Mouse (Mus musculus): ENCODE results near the gene Ulk3. TPM values are rescaled to one million over a fixed set of nuclear protein-coding genes. Genes with fewer than 3 reads are reported as not detected.

Ulk3 gene
- 100 to 1,000 TPM in 7 of 26 experiments, 10 to 100 TPM in 19; 19.9 to 114 (median 65.5) TPM for total RNA-seq (2018; cell fraction: chromatin; rRNA removed)
- 10 to 100 TPM in 7 of 26 experiments, 1 to 10 TPM in 19; 5.4 to 12.8 (median 8.9) TPM for total RNA-seq (2018; cell fraction: cytosol; rRNA removed)
- 10 to 100 TPM; 10.9 to 71.5 (median 34.3) TPM for total RNA-seq (2018; cell fraction: nucleus; rRNA removed)
- 6.1 to 12.5 TPM (median 6.5 TPM) in 3 replicates for polyA plus RNA-seq (2018)

DNA sequence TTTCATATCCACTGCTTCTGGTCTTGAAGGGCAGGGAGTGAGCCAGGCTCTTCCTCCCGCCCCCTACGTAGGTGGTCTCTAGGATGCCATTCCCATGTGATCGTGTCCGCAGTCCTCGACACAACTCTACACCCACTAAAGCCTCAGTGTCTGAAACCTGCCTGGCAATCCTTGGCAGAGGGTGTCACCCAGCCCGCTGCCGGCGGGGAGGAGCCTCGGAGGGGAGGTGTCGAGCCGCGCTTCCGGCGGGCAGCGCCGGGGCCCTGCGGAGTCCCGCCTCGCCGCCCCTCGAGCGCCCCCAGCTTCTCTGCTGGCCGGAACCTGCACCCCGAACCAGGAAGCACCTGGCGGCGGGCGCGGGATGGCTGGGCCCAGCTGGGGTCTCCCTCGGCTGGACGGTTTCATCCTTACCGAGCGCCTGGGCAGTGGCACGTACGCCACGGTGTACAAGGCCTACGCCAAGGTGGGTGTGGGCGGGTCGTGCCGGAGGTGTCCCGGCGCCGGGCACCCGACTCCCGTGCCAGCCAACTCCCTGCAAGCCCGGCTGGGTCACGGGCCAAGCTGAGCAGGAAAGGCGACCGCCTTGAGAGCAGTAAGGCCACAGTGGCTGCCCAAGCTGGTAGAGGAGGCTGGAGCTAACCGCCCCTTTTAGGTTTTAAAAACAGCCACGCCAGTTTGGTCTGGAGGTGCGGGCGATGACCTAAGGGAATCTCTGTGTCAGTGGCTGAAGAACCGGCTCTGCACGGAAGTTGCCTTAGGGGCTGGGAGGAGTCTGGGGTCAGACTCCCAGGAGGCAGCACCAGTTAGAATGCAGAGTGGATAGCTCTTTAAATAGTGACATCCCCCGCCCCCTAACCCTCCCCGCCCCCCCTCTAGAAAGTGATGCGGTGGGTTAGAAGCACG, at the start of gene Ulk3:
Gene Ulk3 (plus strand): TSS at position 229 of the 903 bp plus-strand sequence.
- no peaks in the 10 kb centered on the region for H3K79me2 ChIP-seq (ENCODE audit: inconsistent target)
- no peak within 1 kb of the TSS for H3K27ac ChIP-seq
- H3K4me3 ChIP-seq (ENCODE audit: inconsistent target), result peak within 1 kb of the TSS; percentile 39
- WGBS (ENCODE audit: missing documents), result 1% methylated on average over 55 of the region's 58 CpGs
- H3K36me3 ChIP-seq (ENCODE audit: inconsistent target), result peaks cover 51% of the 10 kb centered on the region

DNA sequence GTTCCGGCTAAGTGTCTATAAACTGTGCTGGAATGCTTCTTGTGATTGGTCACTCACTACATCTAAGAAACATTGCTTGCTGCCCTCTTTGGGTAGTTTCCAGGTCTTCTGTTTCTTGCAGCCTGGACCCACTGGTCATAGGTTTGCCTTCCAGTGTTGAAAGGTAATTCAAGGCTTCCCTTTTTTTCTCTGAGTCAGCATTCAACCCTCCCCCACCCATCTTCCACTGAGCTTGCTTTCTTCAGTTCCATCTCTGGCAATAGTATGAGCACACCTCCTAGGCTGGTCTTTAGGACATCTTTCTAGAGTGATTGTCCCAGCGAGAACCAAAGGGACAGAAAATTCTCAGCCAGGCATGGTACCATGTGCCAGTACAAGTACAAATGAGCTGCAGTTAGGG, 49.7 kb upstream of the Ulk3 start:
- WGBS (ENCODE audit: missing documents), result 94% methylated on average over 2 of the region's 2 CpGs
- Histone ChIP-seq H3K27ac (no peak overlapping the region), H3K36me3 (ENCODE audit: inconsistent target) (peaks cover 36% of the 10 kb centered on the region), H3K4me3 (ENCODE audit: inconsistent target) (no peak overlapping the region), H3K79me2 (ENCODE audit: inconsistent target) (peaks cover 17% of the 10 kb centered on the region)

DNA sequence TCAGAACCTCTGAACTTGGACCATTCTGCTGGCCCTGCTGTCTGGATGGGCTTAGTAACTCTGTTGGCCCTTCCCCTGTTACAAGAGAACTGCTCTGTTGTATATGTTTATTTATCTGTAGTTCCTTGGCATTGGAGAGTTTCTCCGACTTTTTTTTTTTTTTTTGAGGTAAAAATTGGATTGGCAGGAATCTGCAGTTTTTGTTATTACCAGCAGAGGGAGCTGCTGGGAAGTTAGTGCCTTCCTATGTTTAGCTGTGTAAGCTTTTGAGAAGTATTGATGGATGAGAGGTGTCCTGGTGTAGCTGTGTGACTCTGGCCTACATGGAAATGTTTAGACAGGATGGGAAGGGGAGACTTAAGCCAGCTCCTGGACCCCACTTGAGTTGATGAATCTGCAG, 47.9 kb upstream of the Ulk3 start:
- 7% methylated on average over 1 of the region's 1 CpGs for WGBS (ENCODE audit: missing documents)
- H3K27ac ChIP-seq, result no peak overlapping the region
- H3K4me3 ChIP-seq (ENCODE audit: inconsistent target), result no peak overlapping the region
- peaks cover 17% of the 10 kb centered on the region for H3K79me2 ChIP-seq (ENCODE audit: inconsistent target)
- peaks cover 53% of the 10 kb centered on the region for H3K36me3 ChIP-seq (ENCODE audit: inconsistent target)

DNA sequence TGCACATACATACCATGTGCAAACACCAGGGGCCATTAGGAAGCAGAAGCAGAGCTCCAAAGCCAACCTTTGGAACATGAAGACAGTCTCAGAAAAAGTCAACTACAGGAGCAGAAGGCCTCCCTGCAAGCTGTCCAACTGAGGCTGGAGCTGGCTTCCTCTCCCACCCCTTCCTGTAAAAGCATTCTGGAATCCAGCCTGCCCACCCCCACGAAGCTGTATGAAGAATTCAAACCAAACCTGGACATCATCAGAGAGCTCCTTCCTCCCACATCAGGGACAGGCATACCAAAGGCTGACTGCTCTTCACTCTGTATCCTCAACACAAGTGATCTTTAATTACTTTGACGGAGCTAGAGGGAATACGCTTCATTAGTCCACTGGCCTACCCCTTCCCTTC, 45.3 kb upstream of the Ulk3 start:
- Histone ChIP-seq H3K79me2 (ENCODE audit: inconsistent target) (peaks cover 4% of the 10 kb centered on the region), H3K27ac (no peak overlapping the region), H3K36me3 (ENCODE audit: inconsistent target) (peaks cover 79% of the 10 kb centered on the region), H3K4me3 (ENCODE audit: inconsistent target) (no peak overlapping the region)
- WGBS (ENCODE audit: missing documents), result 89% methylated on average over 3 of the region's 3 CpGs

DNA sequence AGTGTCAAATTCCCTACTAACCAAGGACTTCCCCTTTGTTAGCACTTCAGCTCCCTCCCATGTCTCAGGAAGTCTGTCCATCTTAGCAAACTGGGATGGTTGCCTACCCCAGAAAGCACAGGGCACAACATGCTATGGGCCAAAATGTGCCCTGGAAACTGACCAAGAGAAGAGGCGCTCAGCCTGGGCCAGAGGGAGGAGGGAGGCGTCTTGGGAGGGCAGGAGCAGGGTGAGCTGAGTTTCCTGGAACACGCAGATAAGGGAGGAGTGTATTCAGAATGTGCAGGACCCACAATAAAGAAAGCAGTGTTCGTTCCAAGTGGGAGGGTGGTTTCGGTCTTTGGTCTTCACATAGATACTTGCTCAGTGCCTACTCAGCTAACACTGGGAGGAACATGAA, 42.0 kb upstream of the Ulk3 start:
- peaks cover 82% of the 10 kb centered on the region for H3K36me3 ChIP-seq (ENCODE audit: inconsistent target)
- H3K27ac ChIP-seq, result no peak overlapping the region
- peaks cover 7% of the 10 kb centered on the region; the same call in 1 of the 2 replicates for H3K79me2 ChIP-seq (ENCODE audit: inconsistent target)
- H3K4me3 ChIP-seq (ENCODE audit: inconsistent target), result no peak overlapping the region
- WGBS (ENCODE audit: missing documents), result 94% methylated on average over 5 of the region's 5 CpGs

DNA sequence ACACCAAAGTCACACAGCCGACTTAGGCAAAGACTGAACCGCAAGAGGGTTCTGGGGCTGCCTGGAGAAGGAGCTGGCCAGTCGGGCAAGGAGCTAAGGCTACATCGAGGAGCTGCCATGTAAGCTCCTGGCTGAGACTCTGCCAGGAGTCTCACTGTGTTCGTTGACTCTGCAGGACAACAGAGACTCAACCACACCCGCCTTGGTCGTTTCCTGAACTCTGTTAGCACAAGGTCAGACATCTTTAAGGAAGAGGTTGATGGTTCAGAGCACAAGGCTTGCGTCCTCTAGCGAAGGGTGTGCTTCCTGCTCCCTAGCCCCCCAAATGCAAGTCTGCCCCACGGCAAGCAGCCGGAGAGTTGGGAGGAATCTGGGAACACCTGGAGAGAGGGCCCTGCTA, 41.4 kb upstream of the Ulk3 start:
- no peak overlapping the region for H3K27ac ChIP-seq
- H3K79me2 ChIP-seq (ENCODE audit: inconsistent target), result peaks cover 9% of the 10 kb centered on the region; the same call in 1 of the 2 replicates
- no peak overlapping the region for H3K4me3 ChIP-seq (ENCODE audit: inconsistent target)
- 93% methylated on average over 11 of the region's 11 CpGs for WGBS (ENCODE audit: missing documents)
- peaks cover 76% of the 10 kb centered on the region for H3K36me3 ChIP-seq (ENCODE audit: inconsistent target)

DNA sequence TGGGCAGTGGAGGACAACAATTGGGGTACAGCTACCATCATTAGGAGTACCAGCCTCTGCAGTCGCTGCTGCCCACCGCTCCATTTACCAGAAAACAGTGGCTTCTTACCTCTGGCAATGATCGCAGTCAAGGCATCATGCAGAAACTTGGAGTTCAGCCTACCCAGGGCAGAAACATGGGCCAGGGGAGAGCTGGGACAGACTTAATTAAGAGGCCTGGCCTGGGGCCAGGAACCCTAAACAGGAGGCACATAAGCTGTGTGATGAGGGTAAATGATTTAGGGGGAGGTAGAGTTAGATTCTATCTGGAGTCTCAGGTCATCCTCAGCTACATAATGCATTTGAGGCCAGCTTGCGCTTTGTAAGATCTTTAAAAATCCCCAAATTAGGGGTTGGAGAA, 40.1 kb upstream of the Ulk3 start:
- Histone ChIP-seq H3K4me3 (ENCODE audit: inconsistent target) (no peak overlapping the region), H3K79me2 (ENCODE audit: inconsistent target) (peaks cover 9% of the 10 kb centered on the region; the same call in 1 of the 2 replicates), H3K36me3 (ENCODE audit: inconsistent target) (peaks cover 64% of the 10 kb centered on the region), H3K27ac (no peak overlapping the region)
- WGBS (ENCODE audit: missing documents), result 100% methylated on average over 4 of the region's 4 CpGs

DNA sequence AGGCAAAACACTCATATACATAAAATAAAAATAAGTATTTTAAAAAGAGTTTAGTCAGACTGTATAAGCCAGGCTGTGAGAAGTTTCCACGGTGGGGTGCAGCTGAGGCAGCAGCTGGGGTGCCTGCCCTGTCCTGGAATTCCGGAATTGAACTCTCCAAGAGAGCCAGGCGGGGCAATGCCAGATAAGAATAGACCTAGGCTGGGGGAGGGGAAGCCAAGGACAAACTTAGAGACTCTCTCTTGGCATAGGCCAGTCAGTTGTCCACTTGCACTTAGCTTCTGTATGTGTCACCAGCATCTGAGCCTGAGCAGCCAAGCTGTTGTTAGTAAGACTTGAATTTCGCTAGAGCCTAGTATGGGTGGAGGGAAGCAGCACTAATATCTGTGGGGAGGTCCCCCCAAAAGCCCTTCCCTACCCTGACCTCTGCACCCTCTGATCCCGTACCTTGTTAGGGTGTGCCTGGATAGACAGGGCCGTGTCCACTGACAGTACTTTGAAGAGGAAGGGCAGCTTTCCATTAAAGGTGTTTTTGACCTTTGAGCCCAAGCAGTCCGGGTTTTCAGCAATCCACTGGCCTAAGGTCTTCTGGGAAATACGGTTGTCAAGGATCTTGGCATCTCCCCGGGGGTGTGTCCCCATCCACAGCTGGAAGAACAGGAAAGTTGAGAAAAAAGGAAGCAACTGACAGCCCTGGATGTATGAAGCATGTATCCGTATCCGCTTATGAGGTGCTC, 39.0 kb upstream of the Ulk3 start:
- Histone ChIP-seq H3K36me3 (ENCODE audit: inconsistent target) (peaks cover 53% of the 10 kb centered on the region), H3K4me3 (ENCODE audit: inconsistent target) (no peak overlapping the region), H3K79me2 (ENCODE audit: inconsistent target) (peaks cover 9% of the 10 kb centered on the region; the same call in 1 of the 2 replicates), H3K27ac (no peak overlapping the region)
- 93% methylated on average over 11 of the region's 11 CpGs for WGBS (ENCODE audit: missing documents)

DNA sequence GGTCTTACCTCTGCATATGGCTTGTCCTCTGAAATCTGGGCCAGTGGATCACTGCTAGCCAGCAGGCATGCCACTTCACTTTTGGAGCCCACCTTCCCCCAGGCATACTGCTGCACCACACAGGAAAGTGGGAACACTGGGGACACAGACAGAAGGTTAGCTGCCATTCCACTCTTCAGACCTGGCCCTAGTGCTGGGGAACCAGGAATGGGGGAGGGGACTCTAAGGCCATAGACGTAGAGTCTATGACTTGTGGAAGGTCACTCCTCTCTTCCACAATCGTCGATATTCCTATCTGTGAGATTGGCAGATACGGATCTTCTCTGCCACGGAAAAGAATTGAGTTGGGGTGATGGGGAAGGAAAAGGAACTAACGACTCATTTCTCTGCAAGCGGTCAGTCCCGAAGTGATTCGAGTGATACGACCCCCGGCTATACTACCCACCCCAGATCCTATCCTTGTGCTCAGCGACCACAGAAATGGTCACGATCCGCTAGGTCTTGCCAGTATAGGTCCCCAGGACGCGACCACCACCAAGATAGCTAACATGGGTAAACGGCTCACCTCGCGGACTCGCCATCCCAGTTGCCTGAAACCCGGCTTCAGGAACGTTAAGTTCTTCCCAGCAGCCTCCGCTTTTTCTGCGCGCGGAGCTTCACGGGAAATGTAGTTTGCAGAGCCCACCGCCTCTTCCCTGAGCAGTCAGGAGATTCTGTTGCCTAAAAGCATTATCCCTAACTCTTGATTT, 36.9 kb upstream of the Ulk3 start, which contains the start of gene Mpi:
Gene Mpi (minus strand): TSS at position 625 of the 749 bp plus-strand sequence.
- peak within 1 kb of the TSS; percentile 29 for H3K27ac ChIP-seq
- peaks cover 33% of the 10 kb centered on the region for H3K36me3 ChIP-seq (ENCODE audit: inconsistent target)
- H3K4me3 ChIP-seq (ENCODE audit: inconsistent target), result peak within 1 kb of the TSS; percentile 80
- H3K79me2 ChIP-seq (ENCODE audit: inconsistent target), result peaks cover 9% of the 10 kb centered on the region; the same call in 1 of the 2 replicates
- 0% methylated on average over 25 of the region's 28 CpGs for WGBS (ENCODE audit: missing documents)

DNA sequence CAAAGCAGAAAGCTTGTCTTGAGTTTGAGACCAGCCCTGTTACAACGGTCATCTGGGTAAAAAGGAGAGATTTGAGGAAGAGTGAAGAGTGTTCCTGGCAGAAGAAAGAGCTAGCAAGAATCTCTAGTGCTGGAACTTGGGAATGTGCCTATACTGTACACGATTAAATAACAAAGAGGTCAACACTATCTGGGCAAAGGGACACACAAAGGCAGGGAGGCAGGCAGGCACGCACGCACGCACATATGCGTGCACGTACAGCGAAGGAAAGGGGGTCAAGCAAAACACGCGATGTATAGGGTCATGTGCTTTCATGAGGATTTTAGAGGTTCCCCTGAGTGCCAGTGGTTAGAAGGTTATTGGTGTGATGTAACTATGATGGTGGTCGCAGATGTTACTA, 36.1 kb upstream of the Ulk3 start:
- Histone ChIP-seq H3K4me3 (ENCODE audit: inconsistent target) (no peak overlapping the region), H3K27ac (peak overlapping the region; percentile 7; the same call in 1 of the 2 replicates), H3K79me2 (ENCODE audit: inconsistent target) (peaks cover 9% of the 10 kb centered on the region; the same call in 1 of the 2 replicates), H3K36me3 (ENCODE audit: inconsistent target) (peaks cover 25% of the 10 kb centered on the region)
- 89% methylated on average over 11 of the region's 11 CpGs for WGBS (ENCODE audit: missing documents)

DNA sequence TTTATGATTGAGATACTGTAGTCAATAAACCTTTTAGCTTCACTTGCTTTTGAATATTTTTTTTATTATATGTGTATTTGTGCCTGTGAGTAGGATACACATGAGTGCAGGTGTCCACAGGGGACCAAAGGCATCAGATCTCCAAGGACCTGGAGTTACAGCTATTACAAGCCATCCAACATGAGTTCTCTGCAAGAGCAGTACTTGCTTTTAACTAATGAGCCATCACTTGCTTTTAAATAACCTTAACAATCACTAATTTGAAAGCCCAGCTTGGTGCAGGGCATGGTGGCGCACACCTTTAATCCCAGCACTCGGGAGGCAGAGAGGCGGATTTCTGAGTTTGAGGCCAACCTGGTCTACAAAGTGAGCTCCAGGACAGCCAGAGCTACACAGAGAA, 34.5 kb upstream of the Ulk3 start:
- Histone ChIP-seq H3K27ac (no peak overlapping the region), H3K36me3 (ENCODE audit: inconsistent target) (peaks cover 9% of the 10 kb centered on the region; the same call in 1 of the 2 replicates), H3K79me2 (ENCODE audit: inconsistent target) (peaks cover 9% of the 10 kb centered on the region; the same call in 1 of the 2 replicates), H3K4me3 (ENCODE audit: inconsistent target) (no peak overlapping the region)
- 100% methylated on average over 3 of the region's 3 CpGs for WGBS (ENCODE audit: missing documents)

DNA sequence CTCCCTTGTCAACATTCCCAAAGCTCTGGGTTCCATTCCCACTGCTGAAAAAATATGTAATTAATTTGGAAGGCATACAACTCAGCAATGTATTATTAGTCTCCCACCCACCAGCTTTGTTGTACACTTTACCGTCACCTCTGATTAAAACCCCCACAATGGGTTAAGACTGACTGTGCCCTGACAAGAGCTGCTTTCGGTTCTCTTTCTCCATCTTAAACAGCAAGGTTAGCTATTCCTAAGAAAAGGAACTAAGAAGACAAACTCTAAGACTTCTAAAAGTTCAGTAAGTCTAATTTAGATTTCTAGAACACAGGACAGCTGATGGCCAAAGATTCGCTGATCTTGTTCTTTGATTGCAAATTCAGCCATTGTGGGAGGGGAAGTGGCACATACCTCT, 32.0 kb upstream of the Ulk3 start:
- H3K4me3 ChIP-seq (ENCODE audit: inconsistent target), result no peak overlapping the region
- peaks cover 7% of the 10 kb centered on the region for H3K79me2 ChIP-seq (ENCODE audit: inconsistent target)
- no peaks in the 10 kb centered on the region for H3K36me3 ChIP-seq (ENCODE audit: inconsistent target)
- H3K27ac ChIP-seq, result peak overlapping the region; percentile 77
- 37% methylated on average over 3 of the region's 3 CpGs for WGBS (ENCODE audit: missing documents)

DNA sequence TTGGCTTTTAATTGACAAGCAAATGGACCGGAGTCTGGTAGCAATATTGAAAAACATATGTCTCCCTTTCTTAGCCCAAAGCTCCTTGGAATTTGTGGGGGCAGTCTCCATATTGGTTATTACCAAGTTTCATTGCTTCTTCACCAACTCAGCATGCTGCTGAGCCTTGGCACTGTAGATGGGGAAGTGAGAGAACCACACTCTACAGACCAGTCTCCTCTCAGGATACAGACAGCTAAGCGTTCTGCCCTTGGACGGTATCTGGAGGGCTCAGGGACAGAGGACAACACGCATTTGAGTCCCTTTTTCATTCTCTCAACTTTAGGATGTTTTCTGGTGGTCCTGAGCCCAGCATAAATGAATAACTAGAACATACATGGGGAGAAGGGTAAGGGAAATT, 30.6 kb upstream of the Ulk3 start:
- Histone ChIP-seq H3K79me2 (ENCODE audit: inconsistent target) (peaks cover 18% of the 10 kb centered on the region), H3K27ac (peak overlapping the region; percentile 77), H3K36me3 (ENCODE audit: inconsistent target) (no peaks in the 10 kb centered on the region), H3K4me3 (ENCODE audit: inconsistent target) (no peak overlapping the region)
- WGBS (ENCODE audit: missing documents), result 32% methylated on average over 4 of the region's 4 CpGs

DNA sequence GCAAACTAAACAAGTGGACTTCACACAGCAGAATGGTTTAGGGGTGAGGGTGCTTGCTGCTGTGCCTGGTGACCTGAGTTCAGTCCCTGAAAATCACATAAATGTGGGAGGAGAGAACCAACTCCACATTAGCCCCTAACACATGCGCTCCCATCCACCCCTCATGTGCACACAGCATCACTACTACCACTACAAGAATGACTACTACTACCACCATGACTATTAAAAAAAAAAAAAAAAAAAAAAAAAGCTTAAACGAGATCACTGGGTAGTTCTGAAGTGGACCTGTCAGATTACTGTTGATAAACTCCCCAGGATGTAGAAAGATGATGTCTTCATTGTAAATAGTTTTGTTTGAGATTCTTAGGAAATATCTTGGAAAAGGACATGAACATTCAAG, 29.7 kb upstream of the Ulk3 start:
- no peak overlapping the region for H3K4me3 ChIP-seq (ENCODE audit: inconsistent target)
- peak overlapping the region; percentile 77 for H3K27ac ChIP-seq
- H3K36me3 ChIP-seq (ENCODE audit: inconsistent target), result no peaks in the 10 kb centered on the region
- H3K79me2 ChIP-seq (ENCODE audit: inconsistent target), result peaks cover 28% of the 10 kb centered on the region
- WGBS (ENCODE audit: missing documents), result 33% methylated on average over 1 of the region's 2 CpGs

Data from macrophage (primary cell).